Mouse (Mus musculus) small intestine, adult 2 months (tissue): ENCODE data around the gene Lif. TPM values are rescaled to one million over a fixed set of nuclear protein-coding genes. Genes with fewer than 3 reads are reported as not detected.

Source experiments
- H3K27ac ChIP-seq: fragments of 200-500 bp; 2 replicates; pipeline ENCODE4 v1.5.1; 2012; ENCODE audit warnings: low read depth, low read length, control low read depth, inconsistent platforms; ENCODE audit not compliant: insufficient read depth
- H3K27me3 ChIP-seq: fragments of 200-500 bp; 2 replicates; pipeline ENCODE4 v1.6.1; 2012; ENCODE audit warnings: mild to moderate bottlenecking, moderate library complexity, low read length, inconsistent platforms; ENCODE audit not compliant: control insufficient read depth, insufficient read depth
- H3K36me3 ChIP-seq: fragments of 200-500 bp; 2 replicates; pipeline ENCODE4 v1.6.1; 2012; ENCODE audit warnings: mild to moderate bottlenecking, low read length, control low read depth, inconsistent platforms; ENCODE audit not compliant: control insufficient read depth, insufficient read depth
- H3K4me1 ChIP-seq: fragments of 200-500 bp; 2 replicates; pipeline ENCODE4 v1.6.1; 2012; ENCODE audit warnings: low read length, inconsistent platforms, mixed read lengths; ENCODE audit not compliant: control insufficient read depth, insufficient read depth, insufficient read length
- H3K4me3 ChIP-seq: fragments of 200-500 bp; 2 replicates; pipeline ENCODE4 v1.5.1; 2012; ENCODE audit warnings: low read depth, mild to moderate bottlenecking, control low read depth, inconsistent platforms, low read length, moderate library complexity
- CTCF ChIP-seq: fragments of 200-500 bp; IDR thresholded peaks from 2 replicates; pipeline ENCODE4 v1.5.1; 2012; ENCODE audit warnings: low read depth, mild to moderate bottlenecking, control low read depth, inconsistent platforms, low read length, moderate library complexity, mixed read lengths; ENCODE audit not compliant: insufficient replicate concordance, insufficient read length; ENCODE audit errors: extremely low read depth
- POLR2A ChIP-seq: fragments of 200-500 bp; IDR thresholded peaks from 2 replicates; pipeline ENCODE4 v1.6.1; 2012; ENCODE audit warnings: low read depth, mild to moderate bottlenecking, control low read depth, inconsistent platforms, low read length, moderate library complexity
- WGBS: fragments of 180-500 bp; shearing (Covaris S2); methylation state at CpG from one replicate; pipeline ENCODE4 v1.1.7; 2018; 5-methylcytosine and 5-hydroxymethylcytosine counted together
- polyA plus RNA-seq: library from polyadenylated mRNA; depleted of rRNA; stranded (reverse); fragments of >200 nt; gene quantifications from 2 replicates; pipeline ENCODE4 v1.2.3, GENCODE M21; 2012

Gene Lif
- polyA plus RNA-seq, 1 experiment: 5.6 TPM

GRCm38 (mm10) chr11:4222046-4222950 is 35.1 kb upstream of the Lif start:
- Histone ChIP-seq H3K4me1 (peaks cover 12% of the 10 kb centered on the region), H3K36me3 (no peaks in the 10 kb centered on the region), H3K27ac (no peak overlapping the region), H3K27me3 (no peaks in the 10 kb centered on the region), H3K4me3 (no peak overlapping the region)
- 84% methylated on average over 17 of the region's 17 CpGs for WGBS
- TF ChIP-seq CTCF: no peak
- TF ChIP-seq POLR2A: no peak

GRCm38 (mm10) chr11:4223393-4224188 is 33.8 kb upstream of the Lif start:
- 53% methylated on average over 6 of the region's 7 CpGs for WGBS

GRCm38 (mm10) chr11:4224223-4224622 is 33.1 kb upstream of the Lif start:
- H3K36me3 ChIP-seq: no peaks in the 10 kb centered on the region
- no peak overlapping the region for H3K4me3 ChIP-seq
- no peaks in the 10 kb centered on the region for H3K27me3 ChIP-seq
- WGBS: 79% methylated on average over 2 of the region's 2 CpGs
- H3K27ac ChIP-seq: no peak overlapping the region
- H3K4me1 ChIP-seq: peaks cover 4% of the 10 kb centered on the region
- TF ChIP-seq CTCF: no peak
- no peak for TF ChIP-seq POLR2A

More at GRCm38 (mm10) chr11:4223393-4224188, 33.8 kb upstream of the Lif start:
- TF ChIP-seq POLR2A (no peak), CTCF (no peak)
- Histone ChIP-seq H3K4me1 (peaks cover 4% of the 10 kb centered on the region), H3K36me3 (no peaks in the 10 kb centered on the region), H3K27ac (no peak overlapping the region), H3K4me3 (no peak overlapping the region), H3K27me3 (no peaks in the 10 kb centered on the region)

- Histone ChIP-seq H3K4me3 (no peak overlapping the region), H3K27me3 (no peaks in the 10 kb centered on the region), H3K27ac (no peak overlapping the region), H3K4me1 (peaks cover 4% of the 10 kb centered on the region), H3K36me3 (no peaks in the 10 kb centered on the region)
- TF ChIP-seq POLR2A (no peak), CTCF (no peak)
- WGBS: 71% methylated on average over 5 of the region's 5 CpGs
Measured at GRCm38 (mm10) chr11:4226569-4227325, 30.6 kb upstream of the Lif start.

- H3K4me1 ChIP-seq: peaks cover 4% of the 10 kb centered on the region
- WGBS: 73% methylated on average over 8 of the region's 8 CpGs
- H3K27ac ChIP-seq: no peak overlapping the region
- H3K36me3 ChIP-seq: no peaks in the 10 kb centered on the region
- no peak overlapping the region for H3K4me3 ChIP-seq
- no peaks in the 10 kb centered on the region for H3K27me3 ChIP-seq
- TF ChIP-seq CTCF: no peak
- no peak; the same call in 1 of the 2 replicates for TF ChIP-seq POLR2A
Measured at GRCm38 (mm10) chr11:4228463-4228862, 28.9 kb upstream of the Lif start.

GRCm38 (mm10) chr11:4229841-4230240 is 27.5 kb upstream of the Lif start:
- no peaks in the 10 kb centered on the region for H3K36me3 ChIP-seq
- no peaks in the 10 kb centered on the region for H3K27me3 ChIP-seq
- 76% methylated on average over 4 of the region's 4 CpGs for WGBS
- H3K27ac ChIP-seq: no peak overlapping the region
- no peak overlapping the region for H3K4me3 ChIP-seq
- no peak for TF ChIP-seq POLR2A
- TF ChIP-seq CTCF: no peak
- H3K4me1 ChIP-seq: no peaks in the 10 kb centered on the region
